Mouse (Mus musculus) kidney, postnatal 0 days (tissue): Measurements from ENCODE around the gene Slc41a1. TPM values are rescaled to one million over a fixed set of nuclear protein-coding genes. Genes with fewer than 3 reads are reported as not detected.

Experiments used
- ATAC-seq: fragments of 200-750 bp; cut with Nextera tagmentation; replicated peaks from 2 replicates; pipeline ENCODE4 v1.8.0; 2017; ENCODE audit warnings: low read depth, moderate number of reproducible peaks, moderate TSS enrichment, moderate library complexity; ENCODE audit not compliant: low FRiP score
- DNase-seq: peaks from one replicate; pipeline ENCODE4 v3.0.0-alpha.2; 2016; ENCODE audit warnings: low spot score
- H3K27ac ChIP-seq: fragments of 300-500 bp; sonication (generic); 2 replicates; pipeline ENCODE4 v1.5.1; 2014; ENCODE audit warnings: mild to moderate bottlenecking
- H3K27me3 ChIP-seq: fragments of 300-500 bp; sonication (generic); 2 replicates; pipeline ENCODE4 v1.6.1; 2014; ENCODE audit warnings: low read length, mixed read lengths; ENCODE audit not compliant: insufficient read depth
- H3K36me3 ChIP-seq: fragments of 300-500 bp; sonication (generic); 2 replicates; pipeline ENCODE4 v1.6.1; 2014; ENCODE audit warnings: low read length, mixed read lengths; ENCODE audit not compliant: insufficient read depth
- H3K4me1 ChIP-seq: fragments of 300-500 bp; sonication (generic); replicated peaks from 2 replicates; pipeline ENCODE4 v1.6.1; 2014; ENCODE audit warnings: antibody characterized with exemption, low read length, mixed read lengths; ENCODE audit not compliant: insufficient read depth
- H3K4me2 ChIP-seq: fragments of 300-500 bp; sonication (generic); 2 replicates; pipeline ENCODE4 v1.6.1; 2014; ENCODE audit warnings: mild to moderate bottlenecking, low read length, moderate library complexity, mixed read lengths
- H3K4me3 ChIP-seq: fragments of 300-500 bp; sonication (generic); replicated peaks from 2 replicates; pipeline ENCODE4 v1.5.1; 2014; ENCODE audit warnings: low read depth, low read length
- H3K9ac ChIP-seq: fragments of 300-500 bp; sonication (generic); 2 replicates; pipeline ENCODE4 v1.6.1; 2014; ENCODE audit warnings: low read depth, low read length
- H3K9me3 ChIP-seq: fragments of 300-500 bp; sonication (generic); replicated peaks from 2 replicates; pipeline ENCODE4 v1.6.1; 2016; ENCODE audit warnings: low read length, inconsistent platforms, mixed read lengths
- CTCF ChIP-seq: IDR thresholded peaks from 2 replicates; pipeline ENCODE4 v1.5.1; 2016; ENCODE audit warnings: antibody characterized with exemption, low read depth, mild to moderate bottlenecking, moderate library complexity
- WGBS: fragments of 180-500 bp; shearing (Covaris S2); extraction: QIAGEN DNeasy Blood & Tissue Kit; methylation state at CpG from one replicate; pipeline ENCODE4 v1.1.7; 2014; 5-methylcytosine and 5-hydroxymethylcytosine counted together
- polyA plus RNA-seq: library from polyadenylated mRNA; unstranded; fragments of >200 nt; fragmentation: Nextera tagmentation; extraction: Ambion mirVana; gene quantifications from 2 replicates; pipeline ENCODE4 v1.2.1, GENCODE M21; 2015

Slc41a1 gene
- polyA plus RNA-seq, 1 experiment from 2014 or later: 12.6 TPM

- 35% methylated on average over 5 of the region's 5 CpGs for WGBS
- no peak overlapping the region for H3K4me3 ChIP-seq
Observed at GRCm38 (mm10) chr1:131823563-131823962, 3.7 kb upstream of the Slc41a1 start.

GRCm38 (mm10) chr1:131824528-131825181 lies 2.6 kb upstream of the Slc41a1 start:
- ATAC-seq: no peak
- no peak for TF ChIP-seq CTCF

More at GRCm38 (mm10) chr1:131823563-131823962, 3.7 kb upstream of the Slc41a1 start:
- no peak overlapping the region for H3K27ac ChIP-seq
- H3K4me2 ChIP-seq: no peak overlapping the region
- H3K36me3 ChIP-seq: no peaks in the 10 kb centered on the region
- no peaks in the 10 kb centered on the region for H3K9me3 ChIP-seq
- no peak overlapping the region for H3K9ac ChIP-seq
- ATAC-seq: no peak
- H3K27me3 ChIP-seq: no peaks in the 10 kb centered on the region
- TF ChIP-seq CTCF: no peak
- H3K4me1 ChIP-seq: 0 out of 2 replicates have a peak, but pooled peaks cover 5% of the 10 kb centered on the region
- no peak for DNase-seq

GRCm38 (mm10) chr1:131827787-131828258 lies 530 bp downstream of the Slc41a1 start:
- DNase-seq: peak; percentile 96
- TF ChIP-seq CTCF: no peak
- H3K4me3 ChIP-seq: peak overlapping the region; percentile 86
- H3K27ac ChIP-seq: peak overlapping the region; percentile 86
- no peaks in the 10 kb centered on the region for H3K36me3 ChIP-seq
- peak overlapping the region; percentile 85 for H3K9ac ChIP-seq
- H3K27me3 ChIP-seq: no peaks in the 10 kb centered on the region
- WGBS: under 1% methylated on average over 36 of the region's 36 CpGs
- no peaks in the 10 kb centered on the region for H3K9me3 ChIP-seq
- peaks cover 12% of the 10 kb centered on the region; the same call in 1 of the 2 replicates for H3K4me1 ChIP-seq
- H3K4me2 ChIP-seq: peak overlapping the region; percentile 95
- ATAC-seq: peak; percentile 95

More at GRCm38 (mm10) chr1:131824528-131825181, 2.6 kb upstream of the Slc41a1 start:
- DNase-seq: no peak
- Histone ChIP-seq H3K9ac (no peak overlapping the region), H3K4me2 (no peak overlapping the region), H3K27ac (no peak overlapping the region), H3K36me3 (no peaks in the 10 kb centered on the region), H3K27me3 (no peaks in the 10 kb centered on the region), H3K4me3 (no peak overlapping the region), H3K9me3 (no peaks in the 10 kb centered on the region), H3K4me1 (peaks cover 12% of the 10 kb centered on the region; the same call in 1 of the 2 replicates)
- WGBS: 83% methylated on average over 11 of the region's 11 CpGs

- DNase-seq (peak; percentile 78), ATAC-seq (peak; percentile 70)
- Histone ChIP-seq H3K4me3 (peak overlapping the region; percentile 86), H3K9ac (peak overlapping the region; percentile 85), H3K27me3 (no peaks in the 10 kb centered on the region), H3K36me3 (no peaks in the 10 kb centered on the region), H3K27ac (peak overlapping the region; percentile 86), H3K4me2 (peak overlapping the region; percentile 95), H3K4me1 (peaks cover 12% of the 10 kb centered on the region; the same call in 1 of the 2 replicates), H3K9me3 (no peaks in the 10 kb centered on the region)
- WGBS: 2% methylated on average over 21 of the region's 22 CpGs
- TF ChIP-seq CTCF: no peak
Observed at GRCm38 (mm10) chr1:131828297-131829126, 1.2 kb downstream of the Slc41a1 start.

- Histone ChIP-seq H3K9ac (peak overlapping the region; percentile 85; the same call in 1 of the 2 replicates), H3K27ac (no peak overlapping the region), H3K9me3 (no peaks in the 10 kb centered on the region), H3K4me2 (peak overlapping the region; percentile 95), H3K4me3 (peak overlapping the region; percentile 86; the same call in 1 of the 2 replicates), H3K27me3 (no peaks in the 10 kb centered on the region), H3K4me1 (peaks cover 12% of the 10 kb centered on the region; the same call in 1 of the 2 replicates), H3K36me3 (no peaks in the 10 kb centered on the region)
- no peak for TF ChIP-seq CTCF
- DNase-seq (peak; percentile 38), ATAC-seq (no peak)
- WGBS: 39% methylated on average over 5 of the region's 5 CpGs
Observed at GRCm38 (mm10) chr1:131829279-131829678, 2.0 kb downstream of the Slc41a1 start.

- no peak for TF ChIP-seq CTCF
- H3K4me3 ChIP-seq: no peak overlapping the region
- 84% methylated on average over 15 of the region's 15 CpGs for WGBS
- H3K9me3 ChIP-seq: no peaks in the 10 kb centered on the region
- no peak for ATAC-seq
- no peak overlapping the region for H3K9ac ChIP-seq
- no peaks in the 10 kb centered on the region for H3K36me3 ChIP-seq
- H3K4me2 ChIP-seq: no peak overlapping the region
- no peak for DNase-seq
- H3K27me3 ChIP-seq: no peaks in the 10 kb centered on the region
- H3K4me1 ChIP-seq: peaks cover 12% of the 10 kb centered on the region; the same call in 1 of the 2 replicates
- H3K27ac ChIP-seq: no peak overlapping the region
Observed at GRCm38 (mm10) chr1:131830561-131830960, 3.3 kb downstream of the Slc41a1 start.
